Mouse (Mus musculus) cerebellum, adult (tissue): Measurements from ENCODE around the gene AI854703.

Source experiments
- ATAC-seq: cut with Nextera tagmentation; 2 replicates; pipeline ENCODE4 v1.9.2; 2017; ENCODE audit warnings: mild to moderate bottlenecking, moderate library complexity, mixed read lengths; ENCODE audit not compliant: insufficient number of reproducible peaks, low FRiP score, low TSS enrichment

AI854703 gene

DNA sequence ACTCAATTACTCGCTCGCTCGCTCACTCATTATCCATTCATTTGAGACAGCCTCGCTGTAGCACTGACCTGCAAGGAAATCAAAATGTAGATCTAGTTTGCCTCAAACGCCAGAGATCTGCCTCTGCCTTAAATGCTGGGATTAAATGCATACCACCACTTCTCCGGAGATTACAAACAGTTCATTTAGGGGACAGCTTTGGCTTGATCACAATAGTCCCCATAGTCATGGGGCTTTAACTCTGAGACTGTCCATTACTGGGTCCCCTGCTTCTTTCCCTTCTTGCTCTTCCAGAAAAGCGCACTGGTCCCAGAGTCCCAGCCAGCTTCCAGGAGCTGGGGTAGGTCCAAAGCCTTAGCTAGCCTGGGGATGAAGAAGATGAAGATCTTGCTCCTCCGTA, at the start of gene AI854703:
Gene AI854703 (plus strand): TSS at position 301 of the 400 bp plus-strand sequence.
- 0 out of 2 replicates have a peak, but pooled peaks have one; percentile 2 for ATAC-seq

DNA sequence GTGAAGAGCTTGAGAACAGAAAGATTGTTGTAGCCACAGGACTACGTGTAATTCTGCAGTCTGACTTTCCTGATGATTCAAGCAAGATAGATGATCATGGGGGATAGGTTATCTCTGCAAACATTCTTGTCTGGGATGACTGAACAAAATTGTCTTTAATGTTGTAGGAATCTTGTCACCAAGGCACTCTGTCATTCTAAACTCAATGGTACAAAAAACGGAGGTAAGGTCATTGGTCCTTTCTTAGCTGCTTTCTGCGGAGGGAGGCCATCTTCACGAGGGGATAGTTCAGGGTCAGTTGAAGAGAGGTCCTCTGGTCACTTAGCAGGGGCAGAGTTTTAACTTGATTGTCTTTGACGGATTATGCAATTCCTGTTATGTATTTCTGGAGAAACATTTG, 47.8 kb upstream of the AI854703 start:
- ATAC-seq = no peak

DNA sequence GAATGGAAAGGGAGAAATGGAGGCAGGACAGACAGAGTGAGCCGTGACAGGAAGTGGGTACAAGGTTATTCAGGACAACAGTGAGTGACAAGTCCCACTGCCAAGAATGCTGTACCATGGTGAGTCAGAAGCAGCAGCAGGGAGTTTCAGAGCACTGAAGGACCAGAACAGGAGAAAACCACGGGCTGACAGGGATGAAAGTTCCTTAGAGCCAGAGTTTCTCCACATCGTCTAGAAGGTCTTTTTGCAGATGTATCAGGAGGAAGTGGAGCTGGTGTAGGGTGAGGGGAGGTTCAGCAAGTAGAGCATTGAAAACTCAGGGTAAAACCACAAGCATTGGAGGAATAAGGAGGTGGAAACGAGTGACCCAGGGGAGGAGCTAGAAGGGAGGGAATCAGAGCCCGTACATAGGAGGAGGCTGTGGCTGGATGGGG, 47.3 kb upstream of the AI854703 start:
- ATAC-seq = no peak

DNA sequence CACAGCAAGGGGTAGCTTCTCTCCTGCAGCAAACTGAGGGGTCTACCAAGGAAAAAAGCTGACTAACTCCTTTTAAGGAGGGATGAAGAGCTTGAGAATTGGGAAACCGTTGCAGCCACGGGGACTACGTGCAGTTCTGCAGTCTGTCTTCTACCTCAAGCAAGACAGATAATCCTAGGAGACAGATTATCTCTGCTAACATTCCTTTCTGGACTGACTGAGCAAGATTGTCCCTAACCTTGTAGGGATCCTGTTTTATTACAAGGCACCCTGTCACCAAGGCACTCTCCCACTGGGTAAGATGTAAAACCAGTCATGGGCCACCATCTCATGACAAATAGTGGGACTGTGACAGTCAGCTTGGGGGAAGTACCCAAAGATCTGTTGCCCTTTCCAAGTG, 45.3 kb upstream of the AI854703 start:
- no peak for ATAC-seq

DNA sequence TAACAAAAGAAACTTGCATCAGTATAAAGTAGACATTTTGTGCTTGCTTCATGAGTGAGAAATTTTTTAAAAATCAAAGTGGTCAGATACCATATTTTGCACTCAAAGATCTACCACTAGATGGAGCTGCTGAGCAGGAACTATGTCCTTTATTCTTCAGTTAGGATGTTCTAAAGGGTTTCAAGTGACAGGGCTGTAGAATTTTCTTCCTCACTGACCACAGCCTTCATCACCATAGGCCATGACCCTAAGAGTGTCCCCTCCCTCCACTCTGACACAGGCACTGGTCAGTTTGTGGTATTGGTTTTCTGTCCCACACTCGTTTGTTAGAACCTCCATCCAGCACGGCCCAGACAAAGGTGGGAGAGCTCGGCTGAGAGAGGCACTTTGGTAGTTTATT, 44.5 kb upstream of the AI854703 start:
- 0 out of 2 replicates have a peak, but pooled peaks have one; percentile 31 for ATAC-seq

DNA sequence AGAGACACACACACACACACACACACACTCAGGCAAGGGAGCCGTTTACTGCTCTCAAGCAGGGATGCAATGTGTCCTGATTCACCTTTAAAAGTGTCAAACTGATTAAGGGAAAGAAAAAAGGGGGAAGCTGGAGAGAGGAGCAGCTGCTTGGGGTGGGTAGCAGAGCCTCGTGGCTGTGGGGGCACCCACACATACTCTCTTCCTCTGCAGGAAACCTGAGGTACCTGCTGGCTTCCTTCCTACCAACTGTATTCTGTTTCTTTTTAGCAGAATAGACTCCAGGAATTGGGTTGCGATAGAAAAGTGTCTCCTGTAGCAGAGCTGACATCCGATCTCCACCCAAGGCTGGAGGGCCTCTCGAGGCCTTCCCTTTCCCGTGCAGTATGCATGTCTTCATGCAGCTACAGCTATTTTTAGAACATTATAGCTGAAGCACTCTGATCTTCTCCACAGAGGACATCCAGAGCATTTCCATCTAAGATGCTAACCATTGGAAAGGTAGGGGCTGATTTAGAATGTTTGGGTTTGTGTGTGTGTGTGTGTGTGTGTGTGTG, 37.3 kb upstream of the AI854703 start, which contains the start of gene Gm45021:
Gene Gm45021 (plus strand): TSS at position 417 of the 557 bp plus-strand sequence.
- no peak for ATAC-seq

DNA sequence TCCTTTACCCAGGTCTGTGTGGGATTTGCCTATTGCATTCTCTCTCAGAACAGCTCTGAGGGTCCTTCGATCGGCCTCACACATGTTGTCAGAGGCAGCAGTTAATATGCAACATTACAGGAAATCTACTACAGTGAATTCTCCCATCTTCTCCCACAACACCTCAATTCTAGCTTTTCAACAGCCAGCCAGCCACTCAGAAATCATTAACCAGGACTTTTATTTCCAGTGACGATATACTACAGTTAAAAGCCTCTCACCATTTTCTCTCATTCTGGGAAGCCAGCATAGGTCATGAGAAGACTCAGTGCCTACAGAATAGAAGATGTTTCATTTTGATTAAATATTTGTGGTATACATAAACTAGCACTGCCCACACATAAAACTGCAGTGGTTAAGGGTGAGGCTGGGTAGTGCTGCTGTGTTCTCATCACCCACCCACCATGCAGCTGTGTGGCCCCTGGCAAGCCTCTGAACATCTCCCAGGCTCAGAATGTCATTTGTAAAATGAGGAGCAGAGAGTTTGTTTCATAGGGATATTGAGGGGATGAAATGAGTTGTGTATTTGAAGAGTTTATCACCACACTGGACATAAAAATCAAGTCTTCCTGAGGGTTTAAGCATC, 35.2 kb upstream of the AI854703 start:
- no peak for ATAC-seq

DNA sequence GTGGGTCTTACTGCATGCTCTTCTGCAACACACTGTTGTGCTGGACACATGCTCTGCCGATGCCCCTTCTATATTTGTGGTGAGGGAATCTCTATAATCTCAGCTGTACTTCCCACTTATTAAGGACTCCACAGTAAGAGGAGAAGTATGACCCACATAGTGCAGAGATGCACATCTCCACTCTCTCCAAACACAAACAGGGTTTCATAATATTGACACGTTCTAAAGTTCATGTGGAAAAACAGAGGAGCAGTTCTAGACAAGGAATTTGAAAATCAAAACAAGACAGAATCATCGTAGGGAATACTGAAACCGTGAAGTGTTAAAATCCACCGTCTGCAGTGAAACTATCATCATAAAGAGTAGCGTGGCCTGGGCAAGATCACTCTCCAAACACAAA, 34.7 kb upstream of the AI854703 start:
- ATAC-seq = no peak

DNA sequence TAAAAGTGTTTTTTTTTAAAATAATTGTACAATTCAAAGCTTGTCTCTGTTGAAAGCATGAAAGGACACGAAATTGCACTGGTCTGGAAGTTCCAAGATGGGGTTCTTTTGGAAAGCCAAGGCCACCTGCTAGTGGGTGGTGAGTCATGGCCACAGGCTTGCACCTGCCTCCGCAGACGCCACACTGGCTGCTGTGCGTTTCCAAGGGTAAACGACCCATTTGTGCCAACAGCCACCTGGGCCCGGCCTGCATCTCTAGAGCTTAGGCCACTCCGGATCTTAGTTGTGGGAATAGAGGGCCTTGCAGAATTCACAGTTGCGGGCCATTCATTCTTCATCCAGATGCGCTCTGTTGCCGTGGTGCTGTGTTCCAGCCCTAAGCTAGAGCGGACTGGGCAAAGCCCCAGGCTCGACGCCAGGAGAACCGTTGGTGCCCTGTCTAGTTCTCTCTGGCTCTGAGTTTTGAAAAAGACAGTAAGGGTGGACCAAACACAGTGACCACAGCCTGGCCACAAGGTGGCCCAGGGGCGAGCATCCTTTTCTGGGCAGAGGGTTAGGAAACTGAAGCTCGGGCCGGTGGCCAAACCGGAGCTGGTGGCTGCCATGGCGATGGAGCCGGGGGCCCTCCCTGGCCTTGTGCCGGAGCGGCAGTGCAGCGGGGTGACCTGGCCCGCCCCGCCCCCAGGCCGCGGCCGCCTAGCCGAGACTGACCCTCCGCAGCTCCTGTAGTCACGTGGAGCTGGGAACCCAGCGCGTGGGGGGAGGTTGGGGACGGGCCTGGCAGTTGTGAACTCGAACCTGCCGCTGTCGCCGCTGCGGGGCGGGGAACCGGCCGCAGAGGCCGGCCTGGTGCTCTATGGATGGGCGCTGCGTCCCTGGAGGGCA, 33.2 kb upstream of the AI854703 start, which contains the start of the genes Repin1 and Gm44965:
Gene Repin1 (plus strand): TSS at position 726 of the 885 bp plus-strand sequence.
Gene Gm44965 (plus strand): TSS at position 784 of the 885 bp plus-strand sequence.
- ATAC-seq = peak; percentile 67

DNA sequence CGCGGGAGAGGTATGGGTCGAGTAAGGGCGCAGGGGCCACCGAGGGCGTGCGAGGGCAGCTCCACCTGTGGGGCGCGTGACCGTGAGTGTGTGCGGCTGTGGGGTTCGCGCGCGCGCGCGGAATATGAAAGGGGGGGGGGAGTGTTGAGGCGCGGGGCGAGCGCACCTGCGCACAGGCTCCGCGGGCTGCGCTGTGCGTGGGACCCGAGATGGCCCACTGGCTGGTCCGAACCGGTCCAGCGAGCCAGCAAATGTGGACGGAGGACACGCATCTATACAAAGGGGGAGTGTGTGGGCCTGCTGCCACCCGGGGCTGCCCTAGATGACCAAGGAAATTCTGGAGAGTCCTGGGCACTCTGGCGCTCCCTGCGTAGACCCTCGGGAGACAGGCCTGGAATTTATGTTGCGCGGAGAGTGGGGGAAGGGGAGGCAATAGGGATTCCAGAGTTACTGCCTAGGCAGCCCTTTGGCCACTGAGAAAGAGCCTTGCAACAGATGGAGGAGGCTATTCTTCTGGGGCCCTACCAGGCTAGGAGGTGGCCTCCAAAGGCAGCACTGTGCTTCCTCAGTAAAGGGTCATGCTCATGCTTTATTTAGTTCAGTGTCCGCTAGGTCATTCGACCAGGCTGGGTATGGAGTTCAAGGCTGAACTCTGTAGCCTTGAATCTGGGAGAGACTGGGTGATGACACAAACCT, 32.4 kb upstream of the AI854703 start:
- ATAC-seq = peak; percentile 69

DNA sequence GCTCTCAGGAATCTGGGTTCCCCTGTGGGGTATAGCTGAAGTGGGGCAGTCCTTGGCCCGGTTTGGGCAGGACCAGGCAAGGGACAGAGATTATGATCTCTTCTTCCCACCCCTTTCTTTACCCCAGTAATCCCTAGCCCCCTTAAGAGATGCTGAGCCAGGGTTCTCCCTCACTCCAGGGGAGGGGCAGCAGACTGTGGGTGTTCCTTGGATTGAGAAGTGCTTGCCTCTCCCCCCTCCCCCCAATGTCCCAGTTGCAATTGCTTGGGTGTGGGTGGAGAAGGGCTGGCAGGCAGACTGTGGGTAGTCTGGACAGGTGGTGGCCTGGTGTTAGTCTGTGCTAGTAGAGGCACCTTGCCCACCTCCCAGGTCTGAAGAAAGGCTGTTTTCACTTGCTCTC, 31.3 kb upstream of the AI854703 start:
- ATAC-seq = no peak

DNA sequence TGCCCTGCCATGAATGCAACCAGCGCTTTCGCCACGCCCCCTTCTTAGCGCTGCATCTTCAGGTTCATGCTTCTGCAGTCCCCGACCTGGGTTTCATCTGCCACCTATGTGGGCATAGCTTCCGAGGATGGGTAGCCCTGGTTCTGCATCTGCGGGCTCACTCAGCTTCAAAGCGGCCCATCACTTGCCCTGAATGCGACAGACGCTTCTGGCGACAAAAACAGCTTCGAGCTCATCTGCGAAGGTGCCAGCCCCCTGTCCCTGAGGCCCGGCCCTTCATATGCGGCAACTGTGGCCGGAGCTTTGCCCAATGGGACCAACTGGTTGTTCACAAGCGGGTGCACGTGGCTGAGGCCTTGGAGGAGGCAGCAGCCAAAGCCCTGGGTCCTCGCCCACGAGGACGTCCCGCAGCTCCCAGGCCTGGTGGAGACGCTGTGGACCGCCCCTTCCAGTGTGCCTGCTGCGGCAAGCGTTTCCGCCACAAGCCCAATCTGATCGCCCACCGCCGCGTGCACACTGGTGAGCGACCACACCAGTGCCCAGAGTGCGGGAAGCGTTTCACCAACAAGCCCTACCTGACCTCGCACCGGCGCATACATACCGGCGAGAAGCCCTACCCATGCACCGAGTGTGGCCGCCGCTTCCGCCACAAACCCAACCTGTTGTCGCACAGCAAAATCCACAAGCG, 29.9 kb upstream of the AI854703 start:
- ATAC-seq = no peak

DNA sequence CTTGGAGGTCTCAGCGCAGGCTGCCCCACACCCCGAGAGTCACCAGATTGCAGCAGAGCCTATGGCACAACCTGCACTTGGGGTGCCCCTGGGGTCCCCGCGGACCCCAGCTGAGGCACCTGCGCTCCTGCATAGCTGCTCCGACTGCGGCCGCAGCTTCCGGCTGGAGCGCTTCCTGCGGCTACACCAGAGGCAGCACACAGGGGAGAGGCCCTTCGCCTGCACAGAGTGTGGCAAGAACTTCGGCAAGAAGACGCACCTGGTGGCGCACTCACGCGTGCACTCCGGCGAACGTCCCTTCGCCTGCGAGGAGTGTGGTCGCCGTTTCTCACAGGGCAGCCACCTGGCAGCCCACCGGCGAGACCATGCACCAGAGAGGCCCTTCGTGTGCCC, 29.3 kb upstream of the AI854703 start:
- no peak for ATAC-seq

DNA sequence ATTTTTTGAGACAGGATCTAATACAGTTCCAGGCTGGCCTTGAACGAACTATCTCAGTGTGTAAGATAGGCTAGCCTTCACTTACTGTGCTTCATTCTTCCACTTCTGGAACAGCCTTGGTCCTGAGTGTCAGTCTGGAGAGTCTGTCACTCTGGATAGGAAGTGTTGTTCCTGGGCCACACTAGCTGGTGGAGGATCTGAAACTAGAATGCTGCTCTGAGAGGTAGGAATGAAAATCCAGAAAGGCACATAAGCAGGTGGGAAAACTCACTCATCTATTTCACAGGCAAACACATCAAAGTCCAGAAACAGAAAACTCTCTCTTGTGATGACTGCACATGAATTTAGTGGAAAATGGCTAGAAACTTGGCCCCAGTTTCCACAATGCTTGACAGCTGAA, 26.0 kb upstream of the AI854703 start:
- no peak for ATAC-seq

DNA sequence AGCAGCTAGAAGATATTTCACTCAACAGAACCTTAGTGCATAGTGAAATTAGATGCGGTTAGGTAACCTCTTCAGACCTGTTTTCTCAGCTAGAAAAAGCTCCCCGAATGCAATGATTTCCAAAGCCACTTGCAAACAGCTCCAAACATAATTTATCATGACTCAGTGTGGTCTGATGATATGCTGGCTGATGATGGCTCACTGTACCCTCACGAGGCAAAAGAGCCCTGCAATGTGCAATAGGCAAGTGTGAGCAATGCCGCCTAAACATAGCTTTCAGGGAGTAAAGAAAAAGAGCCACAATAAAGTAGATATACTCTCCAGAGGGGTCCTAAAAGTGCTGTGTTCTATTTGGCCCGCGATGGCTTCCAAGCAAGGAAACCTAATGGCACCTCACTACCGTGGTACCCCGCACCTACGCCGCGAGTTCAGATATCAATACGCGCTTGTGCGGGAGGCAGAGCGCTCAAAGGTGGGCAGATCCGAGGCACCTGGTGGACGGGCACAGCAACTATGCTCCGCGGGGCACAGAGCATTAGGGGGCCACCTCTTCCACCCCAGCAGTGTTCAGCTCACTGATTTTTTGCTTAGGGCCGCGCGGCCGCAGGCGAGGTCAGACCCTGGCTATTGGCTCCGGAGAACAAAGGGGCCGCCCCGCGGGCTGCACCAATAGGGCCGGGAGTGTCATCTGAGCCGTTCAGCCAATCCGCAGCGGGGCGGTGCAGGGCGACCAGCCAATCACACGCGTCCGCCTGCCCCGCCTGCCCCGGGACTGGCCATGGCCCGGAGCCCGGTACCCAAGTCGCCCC, 25.1 kb upstream of the AI854703 start, which contains the start of gene Zfp775:
Gene Zfp775 (plus strand): TSS at position 793 of the 809 bp plus-strand sequence.
- ATAC-seq = peak; percentile 98

DNA sequence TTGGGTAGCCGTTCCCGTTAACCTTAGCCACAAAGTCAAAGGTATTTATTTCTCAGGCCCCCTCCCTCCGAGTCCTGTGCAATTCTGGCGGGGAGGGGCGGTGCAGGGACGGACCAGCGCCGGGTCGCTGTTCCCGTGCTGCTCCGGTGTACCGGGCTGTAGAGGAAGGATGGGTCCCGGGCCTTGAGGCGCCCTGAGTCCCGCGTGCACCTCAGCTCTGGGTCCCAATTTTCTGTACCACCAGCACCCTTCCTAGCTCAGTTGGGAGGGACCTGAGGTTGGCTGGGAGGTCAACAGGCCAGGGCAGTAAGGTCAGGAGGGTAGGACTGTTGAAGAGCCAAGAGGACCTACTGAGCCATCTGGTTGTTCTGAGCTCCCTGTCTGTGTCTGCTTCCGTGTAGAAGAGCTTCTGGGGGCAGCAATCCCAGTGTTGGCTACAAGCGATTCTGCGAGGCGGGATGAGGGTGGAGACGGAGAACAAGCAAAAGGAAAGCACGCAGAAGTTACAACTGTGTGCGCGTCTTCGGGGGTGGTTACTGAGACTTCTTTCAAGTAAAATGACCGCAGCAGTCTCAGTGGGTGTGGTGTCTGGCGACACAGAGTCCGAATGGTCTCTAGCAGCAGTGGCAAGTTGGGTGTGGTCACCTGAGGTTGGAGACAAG, 24.4 kb upstream of the AI854703 start:
- ATAC-seq = peak; percentile 66

DNA sequence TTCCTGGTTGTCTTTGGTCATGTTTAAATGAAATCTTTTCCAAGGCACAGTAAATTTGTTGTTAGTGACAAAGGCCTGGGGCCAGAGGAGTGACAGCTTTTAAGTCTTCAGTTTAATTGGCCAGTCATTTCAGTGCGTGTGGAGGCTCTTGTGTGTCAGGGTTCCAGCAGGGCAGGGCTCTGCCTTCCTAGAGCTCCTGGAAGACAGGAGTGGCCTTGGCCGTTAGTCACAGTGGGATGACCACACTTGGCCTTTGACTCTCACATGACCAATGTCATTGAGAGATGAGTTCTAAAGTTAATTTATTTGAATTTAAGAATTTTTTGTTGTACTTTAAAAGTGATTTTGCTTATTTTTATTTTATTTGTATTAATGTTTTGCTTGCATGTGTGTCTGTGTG, 18.4 kb upstream of the AI854703 start:
- no peak for ATAC-seq

DNA sequence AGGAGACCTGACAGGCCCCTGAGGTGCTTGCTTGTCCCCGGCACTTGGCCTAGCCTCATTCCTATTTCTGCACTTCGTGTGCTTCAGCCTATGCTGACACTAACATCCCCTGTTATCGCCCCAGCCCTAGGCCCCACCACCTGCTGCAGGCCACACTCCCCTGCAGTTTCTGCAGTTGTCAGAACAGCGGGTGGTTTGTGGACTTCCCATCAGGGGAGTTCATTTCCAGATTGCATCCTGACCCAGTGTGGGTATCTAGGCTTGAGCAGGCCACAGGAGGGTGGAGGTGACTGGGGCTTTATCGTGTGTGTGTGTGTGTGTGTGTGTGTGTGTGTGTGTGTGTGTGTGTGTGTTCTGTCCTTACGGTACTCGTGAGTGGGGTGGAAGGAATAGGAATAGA, 17.1 kb upstream of the AI854703 start:
- peak; percentile 68; the same call in 1 of the 2 replicates for ATAC-seq
